7 mouse cellular contexts compared by ENCODE assay signal in the genomic region with DNA sequence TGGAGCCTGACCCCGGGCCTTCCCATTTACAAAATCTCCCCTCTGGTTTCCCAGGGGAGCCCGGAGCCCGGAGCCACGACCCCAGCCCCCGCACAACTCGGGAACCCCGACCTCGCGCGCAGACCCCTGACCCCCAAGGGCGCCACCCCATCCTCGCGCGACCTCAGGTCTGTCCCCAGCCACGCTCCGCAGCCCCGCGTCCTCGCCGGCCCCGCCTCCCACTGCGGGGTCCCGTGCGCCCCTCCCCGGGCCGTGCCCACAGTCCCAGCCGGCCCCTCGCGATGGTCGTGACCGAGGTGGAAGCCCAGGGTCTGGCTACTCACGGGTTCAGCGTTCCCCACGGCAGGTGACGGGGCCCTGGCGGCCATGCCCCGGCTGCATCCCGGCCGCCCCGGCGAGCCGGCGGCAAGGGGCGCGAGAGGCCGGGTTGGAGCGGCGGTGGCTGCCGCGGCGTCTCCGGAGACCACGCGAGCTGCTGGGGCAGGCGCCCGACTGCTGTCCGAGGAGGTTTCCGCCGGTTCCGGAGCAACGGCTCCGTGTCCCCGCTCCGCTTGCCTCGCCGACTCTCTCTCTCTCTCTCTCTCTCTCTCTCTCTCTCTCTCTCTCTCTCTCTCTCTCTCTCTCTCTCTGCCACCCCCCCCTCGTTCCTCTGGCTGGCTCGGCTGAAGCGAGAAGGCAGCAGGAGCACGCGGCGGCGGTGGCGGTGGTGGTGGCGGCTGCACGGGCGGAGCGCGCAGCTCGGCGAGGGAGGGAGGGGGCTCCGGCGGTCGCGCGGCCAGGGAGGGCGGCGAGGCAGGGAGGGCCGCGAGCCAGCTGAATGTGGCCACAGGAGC. TPM values are rescaled to one million over a fixed set of nuclear protein-coding genes. Genes with fewer than 3 reads are reported as not detected.
DNase-seq lines count a peak whose midpoint lies in the region; ATAC-seq and TF ChIP-seq lines count a peak whose summit lies in the region.

No protein-coding gene starts in this region.

- H3K4me2 ChIP-seq in lung, embryonic 15.5 days: peak overlapping the region; percentile 60
- H3K4me2 ChIP-seq in intestine, embryonic 16.5 days (ENCODE audit: low read depth, low read length): peak overlapping the region; percentile 62

- H3K27me3 ChIP-seq in lung, embryonic 15.5 days: peaks cover 83% of the 10 kb centered on the region
- peaks cover 61% of the 10 kb centered on the region for H3K27me3 ChIP-seq in intestine, embryonic 16.5 days (replicated peaks; ENCODE audit: control insufficient read depth, insufficient read depth, low read length)

- H3K9me3 ChIP-seq in lung, embryonic 15.5 days: no peaks in the 10 kb centered on the region
- no peaks in the 10 kb centered on the region for H3K9me3 ChIP-seq in intestine, embryonic 16.5 days (ENCODE audit: control insufficient read depth, low read length)

- no peak overlapping the region for H3K27ac ChIP-seq in lung, embryonic 15.5 days
- no peak overlapping the region for H3K27ac ChIP-seq in intestine, embryonic 16.5 days (ENCODE audit: low read length)

- H3K9ac ChIP-seq in lung, embryonic 15.5 days: no peak overlapping the region
- H3K9ac ChIP-seq in intestine, embryonic 16.5 days (ENCODE audit: low read depth, low read length): peak overlapping the region; percentile 19; the same call in 1 of the 2 replicates

- ATAC-seq in lung, embryonic 15.5 days (ENCODE audit: borderline replicate concordance, extremely low read depth, low FRiP score, low TSS enrichment): 0 out of 2 replicates have a peak, but pooled peaks have one; percentile 12
- no peak for ATAC-seq in intestine, embryonic 16.5 days
- no peak for ATAC-seq in megakaryocyte progenitor cell, adult 5-6 weeks (replicated peaks; ENCODE audit: poor library complexity)

- peaks cover 9% of the 10 kb centered on the region; the same call in 1 of the 2 replicates for H3K4me1 ChIP-seq in lung, embryonic 15.5 days
- H3K4me1 ChIP-seq in lung, adult 2 months (ENCODE audit: control insufficient read depth, insufficient read depth, low read length): no peaks in the 10 kb centered on the region
- H3K4me1 ChIP-seq in intestine, embryonic 16.5 days (ENCODE audit: control insufficient read depth, insufficient read depth, low read length): peaks cover 14% of the 10 kb centered on the region

- DNase-seq in lung, adult 2 months: no peak
- peak; percentile 57 for DNase-seq in embryo, embryonic 10.5 days (ENCODE audit: low spot score)
- peak; percentile 75 for DNase-seq in right cerebral cortex, adult 18-20 months
- DNase-seq in natural killer cell, adult 2 months (ENCODE audit: low spot score in 2 of 2): no peak

- TF ChIP-seq CTCF in lung, adult 2 months (IDR thresholded peaks at IDR 0.05; ENCODE audit: insufficient read depth, low read length): no peak

- no peak for TF ChIP-seq POLR2A in lung, adult 2 months (IDR thresholded peaks at IDR 0.05; ENCODE audit: borderline replicate concordance, extremely low read depth, low read depth, low read length)

- under 1% methylated on average over 64 of the region's 90 CpGs for WGBS in lung, embryonic 15.5 days
- WGBS in lung, adult 2 months: 1% methylated on average over 68 of the region's 90 CpGs
- WGBS in intestine, embryonic 16.5 days: under 1% methylated on average over 56 of the region's 90 CpGs

- H3K36me3 ChIP-seq in lung, embryonic 15.5 days: no peaks in the 10 kb centered on the region
- no peaks in the 10 kb centered on the region for H3K36me3 ChIP-seq in intestine, embryonic 16.5 days (ENCODE audit: control insufficient read depth, insufficient read depth, low read length)

- peak overlapping the region; percentile 28 for H3K4me3 ChIP-seq in lung, embryonic 15.5 days
- no peak overlapping the region for H3K4me3 ChIP-seq in lung, adult 2 months (replicated peaks; ENCODE audit: extremely low read depth, low read depth, low read length)
- peak overlapping the region; percentile 46 for H3K4me3 ChIP-seq in intestine, embryonic 16.5 days (ENCODE audit: low read length)

RNA-seq across cellular contexts. Expression of gene Rbfox3, which starts 2.2 kb away (rescaled TPM):
- 0.20 and 0.29 TPM in 2 replicates for polyA plus RNA-seq in lung, embryonic 15.5 days (2015; fragmentation: Nextera tagmentation; extraction: Ambion mirVana)
- polyA plus RNA-seq in lung, adult 2 months (2012; rRNA removed): 1.3 and 1.9 TPM in 2 replicates
- 0.98 and 1.0 TPM in 2 replicates for polyA plus RNA-seq in intestine, embryonic 16.5 days (2015; fragmentation: Nextera tagmentation; extraction: Ambion mirVana)
- total RNA-seq in megakaryocyte progenitor cell, adult 5-6 weeks (2015): not detected in 2 replicates
- not detected in 2 replicates for total RNA-seq in megakaryocyte progenitor cell, adult 5-6 weeks (2017)

Comparison
In these comparisons a context has a peak if more than half of its experiments do, and no peak if none do; other contexts are left out.
1. DNase-seq: peak in embryo, embryonic 10.5 days (single experiment) and right cerebral cortex, adult 18-20 months (single experiment); none in lung, adult 2 months (single experiment) and natural killer cell, adult 2 months (0 of 2).